Mouse (Mus musculus) liver, adult (tissue): ENCODE results near the gene Ercc6l2.

Experiments used
- GATA4 ChIP-seq: IDR thresholded peaks from 2 replicates; pipeline ENCODE4 v1.6.1; 2014; ENCODE audit warnings: mild to moderate bottlenecking, low read length; ENCODE audit not compliant: insufficient replicate concordance

Gene Ercc6l2

DNA sequence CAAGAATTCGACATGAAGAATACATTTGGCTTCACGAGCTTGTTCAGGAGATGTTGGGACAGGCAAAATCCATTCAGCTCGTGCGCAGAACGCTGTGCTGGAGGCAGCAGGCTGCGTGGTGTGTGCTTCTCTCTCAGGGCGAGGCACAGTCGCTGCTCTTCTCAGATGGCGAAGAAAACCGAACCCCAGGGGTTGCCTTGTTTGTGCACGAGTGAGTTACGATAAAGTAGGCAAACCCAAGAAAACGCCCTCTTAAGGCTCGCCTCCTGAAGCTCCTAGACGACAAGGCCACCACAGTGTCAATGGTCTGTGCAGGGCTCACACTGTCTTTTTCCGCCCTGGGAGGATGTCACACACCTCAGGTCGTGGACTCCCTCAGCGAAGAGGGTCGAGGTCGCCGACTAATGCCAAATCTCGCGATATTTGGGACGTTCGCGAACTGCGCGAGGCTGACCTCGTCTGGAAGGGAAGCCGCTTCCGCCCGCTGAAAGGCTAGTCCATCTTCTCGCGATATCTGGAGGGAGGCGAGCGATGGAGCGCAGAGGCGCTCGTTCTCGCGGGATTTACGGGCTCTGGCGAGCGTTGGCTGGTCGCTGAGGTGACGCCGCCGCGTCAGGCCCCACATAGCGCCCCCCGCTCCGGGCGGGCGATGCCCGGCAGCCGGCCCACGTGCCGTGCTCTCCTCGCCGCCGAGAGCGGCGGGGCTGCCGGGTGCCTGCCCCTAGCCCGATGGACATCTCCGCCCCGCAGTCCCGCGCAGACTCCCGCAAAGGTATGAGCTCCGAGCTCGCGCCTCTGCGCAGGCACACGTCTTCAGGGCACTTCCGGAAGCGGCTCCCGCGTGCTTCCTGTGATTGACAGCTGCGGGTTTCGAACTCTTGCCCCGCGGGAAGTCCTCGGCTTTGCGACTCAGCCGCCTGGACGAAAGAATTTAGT is at the start of gene Ercc6l2:
Gene Ercc6l2, plus strand, starts transcription at position 495 of the 936 bp plus-strand sequence.
- TF ChIP-seq GATA4: no peak

DNA sequence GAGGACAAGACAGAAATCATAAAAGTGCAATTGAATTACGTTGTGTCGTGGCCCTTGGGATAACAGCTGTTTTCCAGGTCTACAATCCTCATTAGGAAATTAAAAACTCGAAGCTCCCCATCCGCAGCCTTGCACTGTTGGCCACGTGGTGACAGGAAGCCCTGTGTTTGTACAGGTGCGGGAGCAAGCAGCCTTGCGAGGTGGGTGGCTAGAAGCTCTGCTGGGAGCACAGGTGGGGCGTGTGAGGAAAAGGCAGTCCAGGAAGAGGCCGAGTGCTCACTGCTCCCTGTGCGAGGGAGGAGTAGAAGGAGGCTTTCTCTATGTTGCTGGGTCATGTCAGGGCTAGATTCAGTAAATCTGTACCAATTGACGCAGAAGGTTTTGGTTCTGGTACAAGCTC is 49.0 kb upstream of the Ercc6l2 start:
- TF ChIP-seq GATA4: no peak

DNA sequence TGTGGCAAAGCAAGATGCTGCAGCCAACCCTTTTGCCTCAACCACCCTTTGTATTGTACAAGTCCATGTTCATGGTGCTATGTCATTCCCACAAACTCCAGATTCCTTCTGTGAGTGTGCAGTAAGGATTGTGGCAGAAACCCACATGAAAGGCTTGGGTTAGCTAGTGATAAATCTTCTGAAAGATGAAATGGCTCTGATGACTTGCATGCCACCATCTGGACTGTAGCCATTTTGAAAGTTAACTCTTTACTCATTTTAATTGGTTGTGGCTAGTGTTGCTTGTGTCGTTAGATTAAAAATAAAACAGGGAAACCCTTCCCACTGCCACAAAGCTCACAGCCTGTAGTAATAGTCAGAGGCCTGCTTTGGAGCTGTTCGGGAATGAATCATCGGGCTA is 44.0 kb upstream of the Ercc6l2 start:
- no peak for TF ChIP-seq GATA4

DNA sequence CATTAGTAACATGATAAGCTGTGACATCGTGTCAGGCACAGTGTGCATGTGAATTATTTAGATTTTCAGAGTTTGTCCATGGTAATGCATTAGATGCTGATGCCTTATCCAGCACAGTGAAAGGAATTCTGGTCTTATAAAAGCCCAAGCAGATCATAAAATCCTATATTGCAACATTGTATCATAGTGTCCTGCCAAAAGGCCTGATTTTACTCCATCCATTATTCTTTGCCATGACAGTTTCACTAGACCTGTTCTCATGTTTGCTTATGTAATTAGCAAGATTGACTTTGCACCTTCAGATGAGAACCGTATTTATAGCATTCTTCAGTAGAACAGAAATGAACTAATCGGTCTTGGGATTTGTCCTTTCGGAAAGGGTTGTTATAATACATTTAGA is 36.1 kb upstream of the Ercc6l2 start:
- TF ChIP-seq GATA4: no peak

DNA sequence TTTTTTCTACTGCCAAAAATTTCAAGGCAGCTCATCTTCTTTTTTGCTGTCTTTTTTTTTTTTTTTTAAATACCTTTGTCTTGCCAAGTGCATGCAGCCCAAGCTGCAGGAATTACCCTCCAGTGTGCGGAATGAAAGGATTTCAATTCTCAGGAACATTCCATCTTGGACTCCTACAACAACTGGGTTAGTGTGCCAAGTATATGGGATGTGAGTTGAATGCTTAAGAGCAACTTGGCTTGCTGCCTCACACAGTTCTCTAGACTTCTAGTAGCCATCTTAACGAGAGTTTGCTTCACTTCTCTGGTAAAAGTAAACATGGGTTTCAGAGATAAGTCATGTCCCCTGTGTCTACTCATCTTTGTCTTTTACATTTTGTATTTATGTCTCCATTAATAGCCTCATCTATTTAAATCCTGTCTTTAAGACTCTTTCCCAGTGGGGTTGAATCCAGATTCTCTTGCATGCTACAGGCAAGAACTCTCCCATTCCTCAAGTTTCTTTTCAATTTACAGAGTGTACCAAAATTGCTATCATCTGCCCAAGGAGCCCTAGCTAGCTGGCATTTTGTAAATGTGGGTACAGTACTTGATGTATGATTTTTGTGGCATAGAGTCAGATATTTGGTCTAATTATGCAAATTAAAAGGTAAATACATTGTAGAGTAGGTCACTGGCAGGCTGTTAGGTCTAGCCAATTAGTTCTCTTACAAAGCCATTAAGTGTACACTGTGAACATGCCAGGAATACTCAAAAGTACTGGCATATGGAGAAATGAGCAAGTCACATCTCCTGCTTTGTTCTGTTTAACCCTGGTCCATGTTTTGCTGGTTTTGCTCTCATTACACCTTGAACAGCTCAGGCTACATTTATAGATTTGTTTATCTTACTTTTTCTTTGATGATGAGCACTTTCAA is 35.4 kb upstream of the Ercc6l2 start:
- no peak for TF ChIP-seq GATA4

DNA sequence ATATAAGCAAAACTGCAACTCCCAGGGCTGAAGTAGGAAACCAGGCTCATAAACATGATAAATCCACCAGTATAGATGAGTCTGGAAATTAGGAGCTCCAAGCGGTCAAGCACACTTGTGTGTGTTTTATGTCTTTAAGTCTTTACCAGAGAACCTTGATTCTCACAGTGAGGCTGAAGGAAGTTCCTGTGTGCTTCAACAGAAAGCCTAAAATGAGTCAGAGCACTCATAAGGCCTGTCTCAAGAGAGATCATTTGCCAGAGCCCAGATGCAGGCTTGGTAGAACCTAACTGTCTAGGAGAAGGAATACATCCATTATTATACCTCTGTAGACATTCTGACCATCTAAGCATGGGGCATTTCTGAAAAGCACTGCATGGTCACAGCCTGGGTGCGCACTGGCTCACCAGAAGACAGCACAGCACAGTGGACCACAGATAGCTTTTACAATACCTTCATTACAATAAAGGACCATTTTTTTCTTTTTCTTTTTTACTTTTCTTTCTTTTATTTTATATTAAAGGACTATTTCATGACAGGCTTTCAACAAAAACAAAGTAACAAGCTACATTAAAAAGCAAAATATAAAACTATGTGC is 22.7 kb upstream of the Ercc6l2 start:
- no peak for TF ChIP-seq GATA4

DNA sequence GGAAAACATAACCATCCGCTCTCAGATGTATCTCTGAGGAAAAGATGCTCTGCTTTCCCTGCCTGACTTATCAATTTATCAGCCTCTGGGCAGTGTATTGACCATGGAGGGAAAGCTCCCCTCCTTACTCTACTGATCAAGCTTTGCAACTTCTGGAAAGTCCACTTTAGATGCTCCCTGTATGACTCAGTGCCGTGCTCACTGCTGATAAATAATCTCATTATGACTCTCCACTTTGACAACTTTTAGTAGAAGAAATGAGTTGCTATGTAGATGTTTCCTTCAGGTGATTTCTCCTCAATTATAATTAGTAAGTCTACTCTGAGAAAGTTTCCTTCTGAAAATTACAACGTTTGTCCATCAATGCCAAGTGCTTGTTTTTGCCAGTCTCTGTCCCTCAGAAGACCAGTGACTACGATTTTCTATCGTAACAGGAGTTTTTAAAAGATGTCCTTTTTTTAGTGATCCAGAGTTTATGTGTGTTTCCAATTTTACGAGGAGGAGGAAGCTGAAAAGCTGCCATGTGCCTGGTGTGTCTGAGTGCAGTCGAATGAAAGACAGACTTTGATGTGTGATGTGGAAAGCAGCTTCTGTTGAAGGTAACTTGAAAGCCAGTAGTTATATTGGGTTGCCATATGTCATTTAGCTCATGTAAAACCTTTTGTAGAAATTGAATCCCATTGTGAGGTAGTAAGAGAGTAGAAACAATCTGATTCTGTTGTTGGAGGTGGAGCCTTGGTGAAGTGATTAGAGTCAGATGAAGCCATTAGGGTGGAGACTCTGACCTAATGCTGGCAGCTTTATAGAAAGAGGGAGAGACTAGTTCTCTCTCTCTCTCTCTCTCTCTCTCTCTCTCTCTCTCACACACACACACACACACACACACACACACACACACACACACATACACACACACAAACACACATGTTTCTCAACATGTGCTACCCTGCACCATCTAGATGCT is 21.4 kb upstream of the Ercc6l2 start:
- no peak for TF ChIP-seq GATA4

DNA sequence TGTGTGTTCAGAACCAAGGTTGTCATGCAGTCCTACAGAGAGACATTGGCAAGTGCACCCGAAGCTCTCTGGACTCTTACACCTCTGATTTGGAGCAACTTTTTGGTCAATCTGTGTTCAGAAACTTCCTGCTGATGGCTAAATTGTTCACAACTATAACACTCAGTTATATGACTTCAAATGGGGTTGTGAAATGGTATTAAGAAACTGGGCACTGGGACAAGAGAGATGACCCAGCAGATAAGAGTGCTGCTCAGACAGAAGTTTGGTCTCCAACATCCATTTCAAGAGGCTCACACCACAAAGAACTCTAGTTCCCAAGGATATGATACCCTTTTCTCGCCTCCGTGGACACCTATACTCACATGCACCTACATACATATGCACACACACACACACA is 16.4 kb upstream of the Ercc6l2 start:
- peak; percentile 63; the same call in 1 of the 2 replicates for TF ChIP-seq GATA4

DNA sequence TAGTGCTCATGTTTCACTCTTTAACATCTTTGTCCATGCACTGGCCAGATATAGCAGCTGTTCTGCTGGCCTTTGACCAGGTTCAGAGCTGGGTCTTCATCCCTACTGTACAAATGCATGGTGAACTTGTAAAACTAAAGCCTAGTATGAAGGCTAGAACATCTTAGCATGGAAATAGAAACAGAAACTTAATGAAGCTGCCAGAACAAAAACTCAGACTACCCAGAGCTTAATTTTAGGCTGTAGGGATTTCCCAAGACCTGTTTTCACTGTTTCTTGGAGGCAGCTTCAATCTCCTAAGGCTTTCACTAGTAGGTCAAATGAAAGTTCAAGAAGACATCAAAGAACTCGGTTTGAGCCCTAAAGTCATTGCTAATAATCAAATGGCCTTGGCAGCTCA is 15.1 kb upstream of the Ercc6l2 start:
- TF ChIP-seq GATA4: no peak

DNA sequence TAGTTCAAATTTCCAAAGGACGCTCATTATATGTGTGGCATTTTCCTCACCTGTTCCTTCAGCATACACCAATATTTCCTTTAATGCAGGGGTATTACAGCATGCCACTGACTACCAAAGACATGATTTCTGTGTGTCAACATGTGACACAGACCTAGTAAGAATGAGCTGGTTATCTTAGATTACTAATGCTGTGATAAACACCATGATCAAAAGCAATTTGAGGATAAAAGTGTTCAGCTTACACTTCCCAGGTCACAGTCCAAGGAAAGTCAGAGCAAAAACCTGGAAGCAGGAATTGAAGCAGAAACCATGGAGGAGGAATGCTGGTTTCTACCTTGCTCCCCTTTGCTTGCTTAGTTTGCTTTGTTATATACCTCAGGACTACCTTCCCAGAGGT is 13.8 kb upstream of the Ercc6l2 start:
- TF ChIP-seq GATA4: no peak

DNA sequence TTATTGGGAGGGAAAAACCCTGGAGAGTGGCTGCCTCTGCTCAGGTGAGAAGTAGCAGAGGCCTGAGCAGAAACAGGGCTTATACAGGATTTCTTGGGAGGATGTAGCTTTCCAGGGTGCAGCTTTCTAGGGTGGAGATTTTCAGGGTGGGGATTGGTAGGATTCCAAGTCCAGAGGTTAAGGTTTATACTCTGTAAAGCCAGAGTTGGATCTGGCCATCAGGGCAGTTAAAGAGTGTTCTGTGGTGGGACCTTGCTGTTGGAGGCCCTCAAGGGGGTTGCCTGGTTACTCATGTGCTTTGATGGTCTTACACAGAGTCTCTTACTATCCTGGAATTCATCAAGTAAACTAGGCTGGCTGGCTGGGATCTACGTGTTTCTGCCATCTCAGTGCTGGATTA is 7.8 kb upstream of the Ercc6l2 start:
- no peak for TF ChIP-seq GATA4

DNA sequence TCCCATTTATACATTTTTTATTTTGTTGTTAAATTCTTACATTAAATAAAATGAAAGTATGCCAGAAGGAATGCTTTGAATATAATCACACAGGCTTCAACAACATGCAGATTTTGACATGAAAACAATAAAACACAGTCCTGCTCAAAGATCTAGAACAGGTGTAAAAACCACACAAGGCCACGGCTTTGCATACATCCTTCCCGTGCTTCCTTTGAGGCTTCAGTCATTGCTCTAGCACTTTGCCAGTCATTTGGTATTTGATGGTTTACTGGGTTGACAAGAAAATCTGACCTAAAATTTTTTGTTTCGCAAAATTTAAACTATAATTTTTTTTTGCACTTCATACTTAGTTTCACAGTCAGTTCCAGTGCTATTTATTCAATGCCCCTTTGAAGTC is 7.1 kb upstream of the Ercc6l2 start:
- TF ChIP-seq GATA4: no peak

DNA sequence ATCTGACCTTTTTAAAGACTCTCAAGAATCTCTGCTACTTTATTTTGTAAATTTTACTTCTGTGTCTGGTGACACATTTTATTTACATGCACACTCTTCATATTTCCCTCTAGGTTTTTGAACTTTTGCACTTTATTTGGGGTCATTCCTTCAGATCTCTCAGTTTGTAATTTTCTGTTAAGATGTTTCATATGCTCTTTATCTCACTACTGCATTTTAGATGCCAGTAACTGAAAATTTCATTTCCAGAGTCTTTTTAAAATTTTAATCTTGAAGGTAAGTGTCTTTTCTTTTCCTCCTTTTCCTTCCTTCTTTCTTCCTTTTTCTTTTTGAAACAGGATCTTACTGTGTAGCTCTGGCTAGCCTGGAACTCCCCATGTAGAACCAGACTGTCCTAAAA is 3.6 kb upstream of the Ercc6l2 start:
- TF ChIP-seq GATA4: no peak

DNA sequence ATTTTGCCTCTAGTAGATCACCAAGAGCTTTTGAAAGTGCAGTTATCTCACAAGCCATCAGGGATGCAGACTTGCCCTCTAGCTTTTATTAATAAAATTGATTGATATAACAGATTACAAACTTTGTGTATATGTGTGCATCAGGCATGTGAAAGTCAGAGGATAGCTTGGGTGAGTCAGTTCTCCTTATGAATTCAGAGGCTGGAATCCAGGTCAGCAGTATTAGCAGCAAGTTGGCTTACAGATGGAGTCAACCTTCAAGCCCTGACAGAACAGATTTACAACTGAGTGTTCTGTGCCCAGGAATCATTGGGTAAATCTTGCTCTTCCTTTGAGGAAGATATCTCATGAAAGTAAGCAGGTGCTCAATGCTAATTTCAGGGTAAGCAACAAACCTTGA is 891 bp downstream of the Ercc6l2 start:
- no peak for TF ChIP-seq GATA4

DNA sequence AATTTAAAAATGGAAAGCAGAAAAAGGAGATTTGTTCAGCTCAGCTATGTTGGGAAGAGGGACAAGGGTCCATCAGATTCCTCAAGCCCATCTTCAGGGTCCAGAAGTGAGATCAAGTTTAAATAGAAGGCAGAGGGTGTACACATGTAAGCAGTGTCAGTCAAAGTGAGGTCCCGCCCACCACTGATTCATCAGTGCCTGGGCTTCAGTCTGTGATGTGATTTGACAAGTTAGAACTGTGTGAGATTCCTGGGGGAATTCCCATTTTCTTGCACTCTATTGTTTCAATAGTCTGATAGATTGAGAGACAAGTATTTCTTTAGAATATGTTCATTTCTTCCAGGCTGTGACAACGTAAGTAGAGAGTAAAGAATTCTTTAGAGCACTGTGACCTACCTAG is 30.7 kb downstream of the Ercc6l2 start:
- TF ChIP-seq GATA4: no peak
